Comparison of ENCODE assay signal across 8 mouse cellular contexts in genomic region chr11:97629576-97629975, GRCm38 (mm10). TPM values are rescaled to one million over a fixed set of nuclear protein-coding genes. Genes with fewer than 3 reads are reported as not detected.
DNase-seq lines count a peak whose midpoint lies in the region; ATAC-seq lines count a peak whose summit lies in the region.

TSS of gene Epop (minus strand) at chr11:97629702.

- peak within 1 kb of the TSS; percentile 93 for H3K27ac ChIP-seq in embryonic facial prominence, embryonic 10.5 days (replicated peaks)
- H3K27ac ChIP-seq in limb, embryonic 12.5 days, result no peak within 1 kb of the TSS
- 0 out of 2 replicates have a peak within 1 kb of the TSS, but pooled peaks have one; percentile 26 for H3K27ac ChIP-seq in midbrain, embryonic 14.5 days (replicated peaks; ENCODE audit: low read depth, low read length)

- peak; percentile 80 for ATAC-seq in limb, embryonic 12.5 days (ENCODE audit: insufficient number of reproducible peaks, insufficient read depth, low FRiP score, low TSS enrichment, low read depth)
- ATAC-seq in midbrain, embryonic 14.5 days (ENCODE audit: low FRiP score, low TSS enrichment), result peak; percentile 91

- under 1% methylated on average over 47 of the region's 47 CpGs for WGBS in embryonic facial prominence, embryonic 10.5 days
- WGBS in limb, embryonic 12.5 days, result 0% methylated on average over 47 of the region's 47 CpGs
- under 1% methylated on average over 46 of the region's 47 CpGs for WGBS in midbrain, embryonic 14.5 days

- H3K4me3 ChIP-seq in embryonic facial prominence, embryonic 10.5 days, result peak within 1 kb of the TSS; percentile 86
- peak within 1 kb of the TSS; percentile 70 for H3K4me3 ChIP-seq in limb, embryonic 12.5 days (replicated peaks)
- peak within 1 kb of the TSS; percentile 65 for H3K4me3 ChIP-seq in midbrain, embryonic 14.5 days (replicated peaks; ENCODE audit: low read depth, low read length)

- H3K9ac ChIP-seq in limb, embryonic 12.5 days (replicated peaks), result peak within 1 kb of the TSS; percentile 78
- H3K9ac ChIP-seq in midbrain, embryonic 14.5 days (replicated peaks; ENCODE audit: low read length), result peak within 1 kb of the TSS; percentile 70

- H3K27me3 ChIP-seq in embryonic facial prominence, embryonic 10.5 days (replicated peaks; ENCODE audit: low read depth, poor library complexity, severe bottlenecking), result peaks cover 71% of the 10 kb centered on the region
- peaks cover 74% of the 10 kb centered on the region for H3K27me3 ChIP-seq in limb, embryonic 12.5 days
- peaks cover 58% of the 10 kb centered on the region for H3K27me3 ChIP-seq in midbrain, embryonic 14.5 days (ENCODE audit: control insufficient read depth, insufficient read depth, low read length)

- peak; percentile 94 for DNase-seq in adrenal gland, postnatal 14 days
- peak; percentile 96 for DNase-seq in embryonic facial prominence, embryonic 10.5 days (ENCODE audit: low spot score)
- DNase-seq in heart, adult 18-20 months, result peak; percentile 86 to 91
- DNase-seq in kidney, adult 18-20 months, result peak; percentile 83
- peak; percentile 95 for DNase-seq in midbrain, embryonic 14.5 days
- peak; percentile 56 for DNase-seq in spleen, adult 12 weeks (ENCODE audit: low spot score)
- no peak for DNase-seq in adipocyte (ENCODE audit: low spot score)

- no peaks in the 10 kb centered on the region for H3K36me3 ChIP-seq in embryonic facial prominence, embryonic 10.5 days (replicated peaks)
- H3K36me3 ChIP-seq in limb, embryonic 12.5 days, result no peaks in the 10 kb centered on the region
- no peaks in the 10 kb centered on the region for H3K36me3 ChIP-seq in midbrain, embryonic 14.5 days (ENCODE audit: control insufficient read depth, insufficient read depth, low read length)

- H3K9me3 ChIP-seq in embryonic facial prominence, embryonic 10.5 days, result no peaks in the 10 kb centered on the region
- H3K9me3 ChIP-seq in limb, embryonic 12.5 days, result no peaks in the 10 kb centered on the region
- H3K9me3 ChIP-seq in midbrain, embryonic 14.5 days (ENCODE audit: control insufficient read depth, low read length), result no peaks in the 10 kb centered on the region

- peaks cover 58% of the 10 kb centered on the region for H3K4me1 ChIP-seq in embryonic facial prominence, embryonic 10.5 days
- H3K4me1 ChIP-seq in limb, embryonic 12.5 days (replicated peaks), result peaks cover 43% of the 10 kb centered on the region
- H3K4me1 ChIP-seq in midbrain, embryonic 14.5 days (ENCODE audit: control insufficient read depth, insufficient read depth, low read length), result peaks cover 12% of the 10 kb centered on the region; the same call in 1 of the 2 replicates

- peak within 1 kb of the TSS; percentile 83 for H3K4me2 ChIP-seq in limb, embryonic 12.5 days
- peak within 1 kb of the TSS; percentile 83 for H3K4me2 ChIP-seq in midbrain, embryonic 14.5 days (ENCODE audit: low read length)

RNA-seq across cellular contexts. Expression of gene Epop, which starts in this region (rescaled TPM):
- total RNA-seq in adrenal gland, postnatal 14 days (2021), result 6.3 and 6.4 TPM in 2 replicates
- 13.0 and 14.4 TPM in 2 replicates for polyA plus RNA-seq in embryonic facial prominence, embryonic 10.5 days (2016; fragmentation: Nextera tagmentation; extraction: Ambion mirVana)
- 1 to 10 TPM in 1 of 2 experiments, under 1 TPM in 1; 0.84 to 1.1 TPM for total RNA-seq in heart, adult 18-20 months (2021)
- 16.4 and 16.9 TPM in 2 replicates for polyA plus RNA-seq in limb, embryonic 12.5 days (2016; fragmentation: Nextera tagmentation; extraction: Ambion mirVana)
- 1.9 and 2.8 TPM in 2 replicates for polyA plus RNA-seq in midbrain, embryonic 14.5 days (2014; fragmentation: Nextera tagmentation; extraction: Ambion mirVana)
